Mouse (Mus musculus): ENCODE measurements around the gene Rpl13.

Rpl13 gene

DNA sequence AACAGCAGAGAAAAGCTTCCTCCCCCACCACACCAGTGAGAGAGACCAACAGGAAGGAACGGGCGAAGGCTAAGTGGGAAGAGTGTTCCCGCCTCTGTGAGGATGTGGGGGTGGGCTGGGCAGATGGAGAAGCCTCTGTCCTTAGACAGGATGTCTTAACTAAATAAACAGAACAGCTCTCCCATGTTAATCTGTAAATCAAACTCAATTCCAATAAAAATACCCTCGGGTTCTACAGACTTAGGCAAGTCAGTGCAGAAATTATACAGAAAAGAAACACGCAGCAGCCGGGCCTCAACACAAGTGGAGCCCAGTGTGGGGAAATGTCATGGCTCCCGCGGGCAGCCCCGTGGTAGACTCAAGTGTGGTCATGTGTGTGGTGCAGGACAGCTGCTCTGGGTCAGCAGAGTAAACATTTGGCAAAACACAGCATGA is 48.6 kb downstream of the Rpl13 start:
- no peak for DNase-seq (ENCODE audit: low spot score in 2 of 2)

Measured in frontal cortex, postnatal 10 days (tissue).